Mouse (Mus musculus) cortical plate, adult 2 months (tissue): Measurements from ENCODE around the gene Ankrd6. TPM values are rescaled to one million over a fixed set of nuclear protein-coding genes. Genes with fewer than 3 reads are reported as not detected.
A peak's percentile ranks its signal among the peaks of the same experiment; 100 is the strongest.

Experiments
- H3K27ac ChIP-seq: fragments of 200-500 bp; 2 replicates; pipeline ENCODE4 v1.5.1; 2012; ENCODE audit warnings: low read length, control low read depth, inconsistent platforms; ENCODE audit not compliant: insufficient read depth
- H3K4me1 ChIP-seq: fragments of 200-500 bp; 2 replicates; pipeline ENCODE4 v1.6.1; 2011; ENCODE audit warnings: low read length; ENCODE audit not compliant: control insufficient read depth, insufficient read depth
- H3K4me3 ChIP-seq: fragments of 200-500 bp; 2 replicates; pipeline ENCODE4 v1.5.1; 2011; ENCODE audit warnings: mild to moderate bottlenecking, low read length, control low read depth; ENCODE audit not compliant: insufficient read depth
- CTCF ChIP-seq: fragments of 200-500 bp; IDR thresholded peaks from 2 replicates; pipeline ENCODE4 v1.5.1; 2011; ENCODE audit warnings: mild to moderate bottlenecking, control low read depth, low read length; ENCODE audit not compliant: insufficient read depth; ENCODE audit errors: extremely low read depth
- POLR2A ChIP-seq: fragments of 200-500 bp; IDR thresholded peaks from 2 replicates; pipeline ENCODE4 v1.6.1; 2011; ENCODE audit warnings: mild to moderate bottlenecking, low read length, control low read depth; ENCODE audit not compliant: insufficient read depth; ENCODE audit errors: extremely low read depth
- polyA plus RNA-seq: library from polyadenylated mRNA; depleted of rRNA; stranded (reverse); fragments of >200 nt; gene quantifications from 2 replicates; pipeline ENCODE4 v1.2.3, GENCODE M21; 2012

Ankrd6 gene
- polyA plus RNA-seq, 1 experiment, result 12.2 TPM

DNA sequence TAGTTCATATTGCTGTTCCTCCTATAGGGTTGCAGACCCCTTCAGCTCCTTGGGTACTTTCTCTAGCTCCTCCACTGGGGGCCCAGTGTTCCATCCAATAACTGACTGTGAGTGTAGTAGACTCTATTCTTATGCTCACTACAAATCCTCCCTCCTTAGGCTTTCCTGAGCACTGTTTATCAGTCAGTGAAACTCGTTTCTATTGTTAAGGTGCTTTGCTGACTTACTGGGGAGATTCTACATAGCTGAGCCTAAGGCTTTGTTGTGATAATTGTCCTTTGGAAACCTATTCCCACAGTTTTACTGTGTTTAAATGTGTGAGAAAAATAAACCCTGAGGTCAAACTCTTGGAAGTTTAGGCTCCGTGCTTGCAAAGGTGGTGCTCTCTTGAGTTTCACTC, 5.8 kb upstream of the Ankrd6 start:
- TF ChIP-seq POLR2A, result no peak
- TF ChIP-seq CTCF, result no peak
- Histone ChIP-seq H3K27ac (no peak overlapping the region), H3K4me3 (no peak overlapping the region), H3K4me1 (no peaks in the 10 kb centered on the region)

DNA sequence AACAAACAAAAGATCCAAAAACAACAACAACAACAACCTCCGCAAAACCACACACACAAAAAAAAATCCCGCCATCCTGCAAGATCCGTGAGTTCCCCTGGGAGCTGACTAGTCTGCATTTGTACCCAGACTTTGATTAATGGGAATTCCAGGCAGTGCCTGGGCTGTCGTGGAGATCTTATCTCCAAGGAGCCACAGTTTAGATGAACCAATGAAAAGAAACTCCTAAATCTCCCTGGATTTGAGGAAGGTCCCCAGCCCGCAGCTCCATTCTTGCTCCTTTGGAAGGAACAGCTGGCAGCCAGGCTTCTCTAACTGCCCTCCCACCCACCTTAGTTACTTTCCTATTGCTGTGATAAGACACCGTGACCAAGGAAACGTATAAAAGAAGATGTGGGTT, 2.0 kb upstream of the Ankrd6 start:
- Histone ChIP-seq H3K27ac (no peak overlapping the region), H3K4me1 (peaks cover 2% of the 10 kb centered on the region; the same call in 1 of the 2 replicates), H3K4me3 (no peak overlapping the region)
- no peak for TF ChIP-seq CTCF
- TF ChIP-seq POLR2A, result no peak

- TF ChIP-seq CTCF, result no peak
- TF ChIP-seq POLR2A, result no peak
- H3K4me3 ChIP-seq, result peak overlapping the region; percentile 44
- peaks cover 2% of the 10 kb centered on the region; the same call in 1 of the 2 replicates for H3K4me1 ChIP-seq
- H3K27ac ChIP-seq, result no peak overlapping the region
Measured at GRCm38 (mm10) chr4:32951035-32951940, 647 bp upstream of the Ankrd6 start.

DNA sequence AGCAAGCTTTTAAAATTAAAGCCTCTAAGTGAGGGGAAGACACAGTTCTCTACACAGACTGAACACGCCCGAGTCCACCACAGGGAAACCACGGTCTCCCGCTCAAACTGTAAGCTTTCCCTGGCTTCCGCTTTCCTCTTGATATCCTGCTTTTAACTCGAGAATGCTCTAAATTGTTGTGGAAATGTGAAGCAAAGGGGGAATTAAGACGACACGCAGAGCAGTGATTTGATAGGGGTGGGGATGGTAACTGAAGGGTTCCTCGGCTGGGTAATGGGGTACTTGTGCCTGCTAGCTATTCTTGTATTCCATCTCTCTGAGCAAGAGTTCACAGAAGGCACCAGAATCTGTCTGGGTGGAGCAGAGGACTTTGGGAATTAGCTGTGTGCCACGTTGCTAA, 1.9 kb downstream of the Ankrd6 start:
- Histone ChIP-seq H3K27ac (no peak overlapping the region), H3K4me1 (peaks cover 2% of the 10 kb centered on the region; the same call in 1 of the 2 replicates)
- no peak for TF ChIP-seq CTCF
- TF ChIP-seq POLR2A, result no peak

GRCm38 (mm10) chr4:32947631-32948030, 3.0 kb downstream of the Ankrd6 start:
- H3K27ac ChIP-seq, result no peak overlapping the region
- peaks cover 2% of the 10 kb centered on the region; the same call in 1 of the 2 replicates for H3K4me1 ChIP-seq
- no peak overlapping the region for H3K4me3 ChIP-seq
- no peak for TF ChIP-seq POLR2A
- TF ChIP-seq CTCF, result no peak

More for the DNA sequence above, 1.9 kb downstream of the Ankrd6 start:
- H3K4me3 ChIP-seq, result no peak overlapping the region

DNA sequence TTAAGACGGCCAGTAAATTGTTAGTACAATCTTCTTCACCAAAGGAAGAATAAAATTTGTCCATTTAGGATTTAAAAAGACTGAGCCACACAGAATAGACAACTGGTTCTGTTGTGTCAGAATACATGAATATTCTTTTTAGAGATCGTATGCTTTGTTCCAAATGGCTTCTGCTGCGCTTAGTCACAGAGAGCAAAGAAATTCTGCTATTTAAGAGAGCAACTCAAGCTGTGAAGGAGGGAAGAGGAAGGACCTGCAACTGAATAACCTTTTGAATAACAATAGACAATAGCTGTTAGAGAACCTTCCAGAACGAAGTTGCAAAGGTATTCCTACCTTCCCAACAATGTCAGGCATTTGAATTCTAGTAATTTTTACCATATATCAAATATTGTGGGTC, 9.7 kb downstream of the Ankrd6 start:
- H3K4me3 ChIP-seq, result no peak overlapping the region
- H3K4me1 ChIP-seq, result peaks cover 3% of the 10 kb centered on the region; the same call in 1 of the 2 replicates
- no peak for TF ChIP-seq POLR2A
- no peak overlapping the region for H3K27ac ChIP-seq

- H3K4me1 ChIP-seq, result peaks cover 3% of the 10 kb centered on the region; the same call in 1 of the 2 replicates
- TF ChIP-seq POLR2A (no peak), CTCF (no peak)
- no peak overlapping the region for H3K27ac ChIP-seq
Measured at GRCm38 (mm10) chr4:32939964-32940363, 10.7 kb downstream of the Ankrd6 start.

GRCm38 (mm10) chr4:32939521-32939920, 11.1 kb downstream of the Ankrd6 start:
- no peak overlapping the region for H3K27ac ChIP-seq
- peaks cover 3% of the 10 kb centered on the region; the same call in 1 of the 2 replicates for H3K4me1 ChIP-seq
- no peak overlapping the region for H3K4me3 ChIP-seq
- no peak for TF ChIP-seq POLR2A
- no peak for TF ChIP-seq CTCF

More at GRCm38 (mm10) chr4:32939964-32940363, 10.7 kb downstream of the Ankrd6 start:
- H3K4me3 ChIP-seq, result no peak overlapping the region

GRCm38 (mm10) chr4:32936762-32937341, 13.8 kb downstream of the Ankrd6 start:
- TF ChIP-seq CTCF, result no peak
- TF ChIP-seq POLR2A, result no peak
- Histone ChIP-seq H3K4me3 (no peak overlapping the region), H3K4me1 (peaks cover 3% of the 10 kb centered on the region; the same call in 1 of the 2 replicates), H3K27ac (no peak overlapping the region)
